Mouse (Mus musculus): ENCODE data around the gene Olfr220.
A peak's percentile ranks its signal among the peaks of the same experiment; 100 is the strongest.

The Olfr220 gene

DNA sequence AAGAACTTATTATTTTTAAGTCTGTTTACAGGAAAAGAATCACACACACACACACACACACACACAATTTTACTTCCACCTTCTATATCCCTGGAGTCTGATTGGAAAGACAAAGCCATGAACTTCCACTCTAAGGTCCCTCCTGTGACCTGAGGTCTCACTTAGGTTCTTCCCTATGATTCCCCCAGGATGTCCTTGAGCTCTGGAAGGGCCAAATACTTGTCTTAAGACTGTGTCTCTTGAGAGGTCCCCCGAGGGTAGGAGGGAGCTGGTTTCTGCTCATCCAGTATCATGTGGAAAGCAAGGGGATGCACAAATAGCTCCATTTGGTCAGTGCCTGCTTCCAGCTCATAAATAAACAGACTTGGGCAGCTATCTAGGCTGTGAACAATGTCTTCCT is at the start of gene Olfr220:
Olfr220 (plus strand) TSS at position 301 of the 400 bp plus-strand sequence.
- no peak for DNase-seq

DNA sequence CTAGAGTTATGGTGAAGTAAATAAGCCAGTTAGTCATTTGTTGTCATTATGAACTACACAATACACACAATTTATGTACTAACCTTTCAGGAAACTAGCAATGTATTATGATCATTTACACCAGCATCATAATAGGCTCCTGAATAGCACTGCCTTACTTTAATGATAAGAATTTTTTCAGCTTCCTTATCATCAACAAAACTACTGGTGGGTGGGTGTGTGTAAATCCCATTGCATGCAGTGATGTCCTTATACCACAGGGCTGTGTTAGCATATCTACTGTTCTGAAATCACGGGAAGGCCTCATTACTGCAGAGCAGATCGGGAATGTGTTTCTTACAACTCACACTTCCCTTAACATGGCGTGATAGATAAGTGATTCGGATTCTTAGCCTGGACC is 18.9 kb upstream of the Olfr220 start:
- no peak for DNase-seq

DNA sequence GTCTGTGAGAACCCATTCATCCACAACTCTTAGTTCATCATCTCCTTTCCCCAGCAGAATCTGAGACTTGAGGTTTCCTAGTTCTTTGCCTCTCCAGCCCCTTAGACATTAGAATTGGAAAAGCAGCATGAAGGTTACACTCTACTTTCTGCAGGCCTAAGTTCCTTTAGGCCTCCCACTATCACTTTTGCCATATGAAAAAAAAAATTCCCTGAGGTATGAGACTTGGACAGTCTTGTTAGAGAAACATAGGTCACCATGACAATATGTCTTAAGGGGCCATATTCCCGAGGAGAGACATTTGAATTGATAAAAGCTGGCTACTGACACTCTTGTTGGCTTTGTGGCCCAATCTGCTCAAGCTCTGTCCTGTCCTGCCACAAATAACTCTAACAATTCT is 18.1 kb upstream of the Olfr220 start, which contains the start of gene Olfr414:
Olfr414 (plus strand) TSS at position 301 of the 400 bp plus-strand sequence.
- no peak for DNase-seq

GRCm38 (mm10) chr1:174426180-174426986 is 15.5 kb upstream of the Olfr220 start:
- DNase-seq: no peak

DNA sequence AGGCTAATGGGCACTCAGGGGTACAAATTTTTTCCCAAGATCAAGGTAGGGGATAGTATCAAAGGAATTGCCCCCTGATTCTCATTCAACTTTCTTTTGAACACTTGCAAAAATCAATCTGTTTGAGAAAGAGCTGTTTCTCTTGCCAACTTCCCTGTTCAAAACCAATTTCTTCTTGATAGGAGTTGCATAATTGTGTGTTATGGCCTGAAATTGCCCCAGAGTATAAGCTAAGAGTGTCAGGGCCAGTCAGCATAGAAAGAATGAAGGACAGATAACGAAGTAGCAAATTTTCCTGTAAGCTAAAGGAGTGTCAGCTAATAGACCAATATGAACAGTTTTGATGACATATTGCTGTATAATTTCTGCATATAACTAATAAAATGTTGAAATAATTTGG is 14.5 kb upstream of the Olfr220 start:
- no peak for DNase-seq

GRCm38 (mm10) chr1:174428407-174428806 is 13.5 kb upstream of the Olfr220 start:
- no peak for DNase-seq

GRCm38 (mm10) chr1:174434121-174434520 is 7.8 kb upstream of the Olfr220 start:
- no peak for DNase-seq

DNA sequence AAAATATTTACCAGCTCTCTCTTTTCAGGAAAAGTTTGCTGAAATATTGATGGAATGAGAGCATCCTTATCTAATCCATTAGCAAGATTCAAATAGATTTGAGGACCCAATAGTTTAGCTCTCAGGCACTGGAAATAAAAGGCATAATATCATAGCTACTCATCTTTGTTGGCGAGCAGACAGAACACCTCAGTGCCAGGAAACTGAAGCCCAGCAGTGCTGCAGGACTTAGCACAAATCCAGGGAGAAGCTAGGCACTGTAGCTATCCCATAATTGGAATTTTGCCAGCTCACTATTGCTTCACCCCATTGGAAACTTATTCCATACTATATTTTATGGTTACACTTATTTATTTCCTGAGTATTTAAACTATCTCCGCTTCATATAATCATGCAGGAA is 13.2 kb downstream of the Olfr220 start:
- no peak for DNase-seq

GRCm38 (mm10) chr1:174465385-174465784 is 23.5 kb downstream of the Olfr220 start:
- no peak for DNase-seq

- no peak for DNase-seq
Measured at GRCm38 (mm10) chr1:174466240-174466639, 24.4 kb downstream of the Olfr220 start.

DNA sequence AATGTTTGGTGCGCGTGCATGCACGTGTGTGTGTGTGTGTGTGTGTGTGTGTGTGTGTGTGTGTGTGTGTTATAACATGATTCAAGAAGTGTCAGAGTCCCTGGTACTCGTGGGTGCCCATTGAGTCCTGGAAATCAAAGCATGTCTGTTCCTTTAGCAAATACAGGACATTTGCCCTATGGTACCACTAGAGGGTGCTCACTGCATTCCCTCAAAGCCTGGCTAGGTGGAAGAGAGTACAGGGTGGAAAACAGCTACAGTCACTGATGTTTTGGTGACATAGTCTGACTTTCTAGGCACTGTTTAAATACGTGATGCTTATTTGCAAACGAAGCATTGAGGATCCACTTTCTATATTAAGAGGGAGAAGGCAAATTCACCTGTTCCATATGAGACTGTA is 27.9 kb downstream of the Olfr220 start:
- DNase-seq: peak; percentile 34

- DNase-seq: no peak
Measured at GRCm38 (mm10) chr1:174482567-174482966, 40.7 kb downstream of the Olfr220 start.

DNA sequence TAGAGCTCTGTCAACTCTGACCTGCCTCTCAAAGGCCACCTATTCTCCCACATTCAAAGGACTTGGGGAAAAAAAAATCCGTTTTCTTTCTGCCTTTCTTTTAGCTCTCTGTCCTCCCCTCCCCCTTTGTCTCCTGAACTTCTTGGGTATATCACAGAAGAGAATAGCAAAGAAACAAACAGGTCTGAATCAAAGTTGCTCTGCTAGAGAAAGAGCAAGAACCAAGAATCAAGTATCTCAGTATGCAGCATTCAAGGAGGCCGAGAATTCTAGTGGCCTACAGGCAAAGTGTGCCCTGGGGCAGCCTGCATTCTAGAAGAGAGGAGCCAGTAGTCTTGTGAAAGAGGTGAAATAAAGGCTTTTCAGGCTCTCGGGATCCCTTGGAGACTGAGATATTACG is 58.2 kb downstream of the Olfr220 start:
- DNase-seq: no peak

Measured in cerebellum, adult 8-10 months (tissue).